Mouse (Mus musculus) heart, adult 8-10 months (tissue): ENCODE results near the gene Frmpd3. TPM values are rescaled to one million over a fixed set of nuclear protein-coding genes. Genes with fewer than 3 reads are reported as not detected.
"Not testable (repeated sequence)": the region's sequence is repeated elsewhere in the genome, so short reads cannot be mapped to it uniquely, and the experiment has no call there.

Experiments used
- DNase-seq: peaks from one replicate; pipeline ENCODE4 v3.0.0; 2022; ENCODE audit warnings: low spot score
- total RNA-seq, 4 experiments: library from RNA; stranded (reverse); gene quantifications; 2 replicates each; pipeline ENCODE4 v1.2.4; 2022

The Frmpd3 gene
- under 1 TPM in 1 of 4 experiments, not detected in 3; 0.03 TPM for total RNA-seq

- no peak for DNase-seq
These were observed at the start of gene Frmpd3 for GRCm38 (mm10) chrX:140341656-140342392. Gene Frmpd3 (plus strand): TSS chrX:140342263.

GRCm38 (mm10) chrX:140303731-140304130 lies 38.3 kb upstream of the Frmpd3 start:
- no peak for DNase-seq

GRCm38 (mm10) chrX:140305652-140306051 lies 36.4 kb upstream of the Frmpd3 start:
- no peak for DNase-seq

- DNase-seq: no peak
These were observed 24.1 kb upstream of the Frmpd3 start for GRCm38 (mm10) chrX:140317931-140318330.

GRCm38 (mm10) chrX:140319131-140319530 lies 22.9 kb upstream of the Frmpd3 start:
- DNase-seq: no peak

- not testable (repeated sequence) for DNase-seq
These were observed 21.4 kb upstream of the Frmpd3 start for GRCm38 (mm10) chrX:140320671-140321070.

- DNase-seq: no peak
These were observed 515 bp downstream of the Frmpd3 start for GRCm38 (mm10) chrX:140342393-140343163.

GRCm38 (mm10) chrX:140375628-140376027 lies 33.6 kb downstream of the Frmpd3 start:
- DNase-seq: no peak

GRCm38 (mm10) chrX:140399986-140400385 lies 57.9 kb downstream of the Frmpd3 start:
- no peak for DNase-seq

- DNase-seq: no peak
These were observed 60.8 kb downstream of the Frmpd3 start for GRCm38 (mm10) chrX:140402904-140403303.

GRCm38 (mm10) chrX:140406079-140406478 lies 64.0 kb downstream of the Frmpd3 start:
- no peak for DNase-seq

GRCm38 (mm10) chrX:140406501-140406900 lies 64.4 kb downstream of the Frmpd3 start:
- no peak for DNase-seq

- no peak for DNase-seq
These were observed 65.5 kb downstream of the Frmpd3 start for GRCm38 (mm10) chrX:140407593-140407992.

- no peak for DNase-seq
These were observed 76.4 kb downstream of the Frmpd3 start for GRCm38 (mm10) chrX:140418467-140418866.

GRCm38 (mm10) chrX:140427124-140427523 lies 85.1 kb downstream of the Frmpd3 start:
- DNase-seq: no peak

- peak; percentile 6 for DNase-seq
These were observed 86.2 kb downstream of the Frmpd3 start for GRCm38 (mm10) chrX:140428252-140428651.

- no peak for DNase-seq
These were observed 87.9 kb downstream of the Frmpd3 start for GRCm38 (mm10) chrX:140429985-140430384.

GRCm38 (mm10) chrX:140430506-140430905 lies 88.4 kb downstream of the Frmpd3 start:
- DNase-seq: no peak

- DNase-seq: no peak
These were observed 89.9 kb downstream of the Frmpd3 start for GRCm38 (mm10) chrX:140431981-140432380.

GRCm38 (mm10) chrX:140432786-140433185 lies 90.7 kb downstream of the Frmpd3 start:
- no peak for DNase-seq

- no peak for DNase-seq
These were observed 95.8 kb downstream of the Frmpd3 start for GRCm38 (mm10) chrX:140437906-140438305.

- peak; percentile 39 for DNase-seq
These were observed 103.5 kb downstream of the Frmpd3 start for GRCm38 (mm10) chrX:140445551-140445950.

- peak; percentile 35 for DNase-seq
These were observed 108.0 kb downstream of the Frmpd3 start for GRCm38 (mm10) chrX:140450071-140450470.
